Mouse (Mus musculus) testis, postnatal 10 days (tissue): ENCODE results near the gene Cplane1.
"Not testable (repeated sequence)": the region's sequence is repeated elsewhere in the genome, so short reads cannot be mapped to it uniquely, and the experiment has no call there.

Experiments used
- DNase-seq: peaks from one replicate; pipeline ENCODE4 v3.0.0; 2021; ENCODE audit warnings: low spot score

Gene Cplane1

GRCm38 (mm10) chr15:8168591-8169265, at the start of gene Cplane1:
TSS of gene Cplane1 (plus strand) at chr15:8169106.
- DNase-seq, result peak; percentile 97

- no peak for DNase-seq
Observed at GRCm38 (mm10) chr15:8129281-8129680, 39.6 kb upstream of the Cplane1 start.

- DNase-seq, result no peak
Observed at GRCm38 (mm10) chr15:8131268-8131667, 37.6 kb upstream of the Cplane1 start.

- DNase-seq, result no peak
Observed at GRCm38 (mm10) chr15:8131761-8132160, 37.1 kb upstream of the Cplane1 start.

GRCm38 (mm10) chr15:8135606-8136005, 33.3 kb upstream of the Cplane1 start:
- no peak for DNase-seq

- DNase-seq, result no peak
Observed at GRCm38 (mm10) chr15:8161841-8162240, 7.1 kb upstream of the Cplane1 start.

- no peak for DNase-seq
Observed at GRCm38 (mm10) chr15:8169266-8169746, 400 bp downstream of the Cplane1 start.

GRCm38 (mm10) chr15:8189563-8189962, 20.7 kb downstream of the Cplane1 start:
- no peak for DNase-seq

- DNase-seq, result no peak
Observed at GRCm38 (mm10) chr15:8190435-8190834, 21.5 kb downstream of the Cplane1 start.

GRCm38 (mm10) chr15:8200317-8200716, 31.4 kb downstream of the Cplane1 start:
- no peak for DNase-seq

- DNase-seq, result no peak
Observed at GRCm38 (mm10) chr15:8208362-8208761, 39.5 kb downstream of the Cplane1 start.

- peak; percentile 24 for DNase-seq
Observed at GRCm38 (mm10) chr15:8214811-8215210, 45.9 kb downstream of the Cplane1 start.

GRCm38 (mm10) chr15:8234167-8234566, 65.3 kb downstream of the Cplane1 start:
- DNase-seq, result not testable (repeated sequence)

GRCm38 (mm10) chr15:8265946-8266345, 97.0 kb downstream of the Cplane1 start:
- no peak for DNase-seq

- no peak for DNase-seq
Observed at GRCm38 (mm10) chr15:8267211-8267610, 98.3 kb downstream of the Cplane1 start.

GRCm38 (mm10) chr15:8268231-8268630, 99.3 kb downstream of the Cplane1 start:
- DNase-seq, result no peak

- no peak for DNase-seq
Observed at GRCm38 (mm10) chr15:8271952-8272351, 103.0 kb downstream of the Cplane1 start.

GRCm38 (mm10) chr15:8277916-8278315, 109.0 kb downstream of the Cplane1 start:
- not testable (repeated sequence) for DNase-seq

- peak; percentile 76 for DNase-seq
Observed at GRCm38 (mm10) chr15:8279320-8279779, 110.4 kb downstream of the Cplane1 start.

- peak; percentile 84 for DNase-seq
Observed at GRCm38 (mm10) chr15:8279929-8280610, 111.2 kb downstream of the Cplane1 start.

- DNase-seq, result no peak
Observed at GRCm38 (mm10) chr15:8281701-8282100, 112.8 kb downstream of the Cplane1 start.

- DNase-seq, result no peak
Observed at GRCm38 (mm10) chr15:8282155-8282554, 113.2 kb downstream of the Cplane1 start.

- DNase-seq, result no peak
Observed at GRCm38 (mm10) chr15:8291251-8291650, 122.3 kb downstream of the Cplane1 start.
